In genomic region chr14:25774100-25774499, GRCm38 (mm10) we compare ENCODE assay signal across 10 mouse cellular contexts. TPM values are rescaled to one million over a fixed set of nuclear protein-coding genes. Genes with fewer than 3 reads are reported as not detected.
DNase-seq lines count a peak whose midpoint lies in the region; ATAC-seq and TF ChIP-seq lines count a peak whose summit lies in the region.
"Had no signal": no experiment of that assay in that cellular context is flagged by ENCODE, and none has a peak within 500 bp of the region (broad histone marks: within the 10 kb centered on the region; RNA-seq: fewer than 3 reads in every experiment).

No protein-coding gene starts in this region.

- no peak for DNase-seq in heart, embryonic 10.5 days (ENCODE audit: low spot score)
- DNase-seq in heart, adult 8-10 months (ENCODE audit: low spot score) = no peak
- peak; percentile 70 for DNase-seq in kidney, postnatal 0 days (ENCODE audit: low spot score)
- no peak for DNase-seq in kidney, adult 18-20 months
- DNase-seq in cerebellum, postnatal 4 days (ENCODE audit: low spot score in 2 of 2) = no peak
- DNase-seq in left cerebral cortex, postnatal 4 days = no peak
- DNase-seq: cerebellum, adult 9-10 months had no signal

- ATAC-seq in kidney, postnatal 0 days (replicated peaks; ENCODE audit: low FRiP score, low read depth) = peak; percentile 19; the same call in 1 of the 2 replicates
- ATAC-seq in intestine, postnatal 0 days = 0 out of 2 replicates have a peak, but pooled peaks have one; percentile 50
- ATAC-seq: forebrain, embryonic 14.5 days had no signal

- no peaks in the 10 kb centered on the region for H3K27me3 ChIP-seq in heart, embryonic 10.5 days (ENCODE audit: insufficient read depth, poor library complexity, severe bottlenecking)
- no peaks in the 10 kb centered on the region for H3K27me3 ChIP-seq in kidney, postnatal 0 days (ENCODE audit: insufficient read depth, low read length)
- H3K27me3 ChIP-seq in intestine, postnatal 0 days (replicated peaks; ENCODE audit: control insufficient read depth, insufficient read depth, low read length) = no peaks in the 10 kb centered on the region
- no peaks in the 10 kb centered on the region for H3K27me3 ChIP-seq in myocyte (ENCODE audit: control insufficient read depth, insufficient read depth, insufficient read length)

- no peaks in the 10 kb centered on the region for H3K79me2 ChIP-seq in myocyte (ENCODE audit: control insufficient read depth, insufficient read depth)

- H3K4me1 ChIP-seq in heart, embryonic 10.5 days = peaks cover 58% of the 10 kb centered on the region
- H3K4me1 ChIP-seq in kidney, postnatal 0 days (replicated peaks; ENCODE audit: insufficient read depth, low read length) = peaks cover 4% of the 10 kb centered on the region; the same call in 1 of the 2 replicates
- peaks cover 12% of the 10 kb centered on the region; the same call in 1 of the 2 replicates for H3K4me1 ChIP-seq in intestine, postnatal 0 days (replicated peaks; ENCODE audit: control insufficient read depth, insufficient read depth, low read length)

- peak overlapping the region; percentile 50 for H3K27ac ChIP-seq in heart, embryonic 10.5 days
- H3K27ac ChIP-seq in kidney, postnatal 0 days = no peak overlapping the region
- H3K27ac ChIP-seq in intestine, postnatal 0 days (ENCODE audit: low read depth, low read length) = no peak overlapping the region

- H3K4me2 ChIP-seq in kidney, postnatal 0 days (ENCODE audit: low read length) = no peak overlapping the region
- no peak overlapping the region for H3K4me2 ChIP-seq in intestine, postnatal 0 days (replicated peaks; ENCODE audit: low read depth)
- peak overlapping the region; percentile 21 for H3K4me2 ChIP-seq in myocyte (ENCODE audit: low read depth)

- H3K9ac ChIP-seq in kidney, postnatal 0 days (ENCODE audit: low read depth, low read length) = no peak overlapping the region
- no peak overlapping the region for H3K9ac ChIP-seq in intestine, postnatal 0 days (ENCODE audit: low read depth, low read length)

- WGBS in heart, embryonic 10.5 days = 6% methylated on average over 5 of the region's 5 CpGs
- 29% methylated on average over 5 of the region's 5 CpGs for WGBS in kidney, postnatal 0 days
- 27% methylated on average over 5 of the region's 5 CpGs for WGBS in intestine, postnatal 0 days

- intact Hi-C loops in left cerebral cortex, postnatal 4 days (cut with DNase I) = no loop called here

- no peaks in the 10 kb centered on the region for H3K36me3 ChIP-seq in heart, embryonic 10.5 days
- H3K36me3 ChIP-seq in kidney, postnatal 0 days (ENCODE audit: insufficient read depth, low read length) = no peaks in the 10 kb centered on the region
- H3K36me3 ChIP-seq in intestine, postnatal 0 days (ENCODE audit: control insufficient read depth, insufficient read depth) = no peaks in the 10 kb centered on the region
- H3K36me3 ChIP-seq in myocyte (ENCODE audit: control insufficient read depth, insufficient read depth) = no peaks in the 10 kb centered on the region

- H3ac ChIP-seq in myocyte (ENCODE audit: control insufficient read depth, insufficient read length) = no peak overlapping the region

- TF ChIP-seq CTCF in kidney, postnatal 0 days (IDR thresholded peaks at IDR 0.05; ENCODE audit: low read depth) = no peak
- no peak for TF ChIP-seq CTCF in intestine, postnatal 0 days (IDR thresholded peaks at IDR 0.05; ENCODE audit: low read depth)

- no peaks in the 10 kb centered on the region for H3K9me3 ChIP-seq in heart, embryonic 10.5 days
- no peaks in the 10 kb centered on the region for H3K9me3 ChIP-seq in kidney, postnatal 0 days (replicated peaks; ENCODE audit: low read length)
- H3K9me3 ChIP-seq in intestine, postnatal 0 days (ENCODE audit: control insufficient read depth) = no peaks in the 10 kb centered on the region

- peak overlapping the region; percentile 15; the same call in 1 of the 2 replicates for H3K4me3 ChIP-seq in heart, embryonic 10.5 days
- H3K4me3 ChIP-seq in kidney, postnatal 0 days (replicated peaks; ENCODE audit: low read depth, low read length) = no peak overlapping the region
- no peak overlapping the region for H3K4me3 ChIP-seq in intestine, postnatal 0 days (ENCODE audit: low read depth, low read length)
- no peak overlapping the region for H3K4me3 ChIP-seq in myocyte

- no peak for TF ChIP-seq POLR2A in myocyte (IDR thresholded peaks at IDR 0.05; ENCODE audit: insufficient read length, low read depth)

TF ChIP-seq in myocyte, 11 proteins besides CTCF, POLR2A, EP300 and RAD21:
- TF ChIP-seq MYOG (IDR thresholded peaks at IDR 0.05; ENCODE audit: control insufficient read depth in 1 of 3, insufficient read depth in 1 of 3, insufficient read length in 2 of 3, low read depth in 2 of 3) = peak in 1 of 3 experiments; percentile 59
- TF ChIP-seq USF1 (IDR thresholded peaks at IDR 0.05; ENCODE audit: low read depth) = no peak
- TF ChIP-seq SRF (IDR thresholded peaks at IDR 0.05; ENCODE audit: control insufficient read depth, insufficient read length, low read depth) = no peak
- TF ChIP-seq MAX (IDR thresholded peaks at IDR 0.05; ENCODE audit: low read depth) = no peak
- peak in 1 of 3 experiments; percentile 55 for TF ChIP-seq MYOD1 (IDR thresholded peaks at IDR 0.05; ENCODE audit: control insufficient read depth in 1 of 3, insufficient read length in 2 of 3, low read depth in 2 of 3)
TF ChIP-seq in myocyte: peak in this region for 2.

RNA-seq across cellular contexts. Expression of gene Zcchc24, which starts 5.3 kb away (rescaled TPM):
- 15.2 and 16.9 TPM in 2 replicates for polyA plus RNA-seq in heart, embryonic 10.5 days (2016; fragmentation: Nextera tagmentation; extraction: Ambion mirVana)
- total RNA-seq in heart, adult 8-10 months (2022) = 10 to 100 TPM; 28.3 to 37.1 (median 32.0) TPM
- 15.7 and 15.9 TPM in 2 replicates for polyA plus RNA-seq in kidney, postnatal 0 days (2015; fragmentation: Nextera tagmentation; extraction: Ambion mirVana)
- polyA plus RNA-seq in intestine, postnatal 0 days (2015; fragmentation: Nextera tagmentation; extraction: Ambion mirVana) = 10.3 and 12.1 TPM in 2 replicates
- polyA plus RNA-seq in myocyte (2012; fragmentation: generic; extraction: Trizol) = 86.2 TPM
- 10 to 100 TPM; 34.2 to 34.8 TPM for total RNA-seq in left cerebral cortex, postnatal 4 days (2021)
